Mouse (Mus musculus): ENCODE data around the gene 1500009C09Rik.

DNA sequence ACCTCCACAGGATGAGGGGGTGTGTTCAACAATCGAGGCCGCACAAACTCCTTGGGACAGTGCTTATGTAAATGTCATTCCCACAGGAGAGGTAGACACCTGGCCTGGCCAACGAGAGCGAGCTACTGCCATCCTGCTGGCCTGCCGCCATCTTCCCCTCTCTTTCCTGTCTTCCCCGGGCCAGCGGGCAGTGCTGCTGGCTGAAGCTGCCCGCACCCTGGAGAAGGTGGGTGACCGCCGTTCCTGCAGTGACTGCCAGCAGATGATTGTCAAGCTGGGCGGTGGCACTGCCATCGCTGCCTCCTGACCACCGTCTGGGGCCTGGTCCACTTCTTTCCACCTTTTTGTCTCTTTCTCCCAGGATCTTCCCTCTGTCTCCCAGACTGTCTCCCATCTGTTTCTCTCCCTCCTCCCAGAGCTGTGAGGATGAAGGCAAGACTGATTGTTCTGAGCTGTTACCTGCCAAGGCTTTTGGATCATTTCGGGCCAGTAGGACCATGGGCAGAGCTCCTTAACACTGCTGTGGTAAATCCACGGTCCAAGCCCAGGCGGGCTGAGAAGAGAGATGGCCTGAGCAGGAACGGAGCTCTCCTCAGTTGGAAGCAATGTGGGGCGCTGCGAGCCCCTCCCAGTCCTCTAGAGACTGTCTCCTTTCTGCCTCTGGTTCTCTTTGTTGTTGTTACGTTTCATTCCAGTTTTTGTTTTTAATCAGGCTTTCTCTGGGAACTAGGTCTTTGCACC, 48.4 kb upstream of the 1500009C09Rik start:
- TF ChIP-seq CTCF (IDR thresholded peaks at IDR 0.05; ENCODE audit: insufficient read depth, low read depth, low read length) = no peak
- no peak for TF ChIP-seq POLR2A (IDR thresholded peaks at IDR 0.05; ENCODE audit: insufficient read depth, low read depth, low read length)

All from olfactory bulb, adult 2 months (tissue).